Mouse (Mus musculus) ES-Bruce4 (cell line): ENCODE measurements around the gene Plcxd2. TPM values are rescaled to one million over a fixed set of nuclear protein-coding genes. Genes with fewer than 3 reads are reported as not detected.
A peak's percentile ranks its signal among the peaks of the same experiment; 100 is the strongest.

Source experiments
- H3K27ac ChIP-seq: 2 replicates; pipeline ENCODE4 v1.5.1; 2012; ENCODE audit warnings: low read length, inconsistent platforms; ENCODE audit not compliant: insufficient read depth
- H3K27me3 ChIP-seq: 2 replicates; pipeline ENCODE4 v1.6.1; 2012; ENCODE audit warnings: mild to moderate bottlenecking, low read length, inconsistent platforms; ENCODE audit not compliant: control insufficient read depth, poor library complexity, insufficient read depth, severe bottlenecking
- H3K36me3 ChIP-seq: 2 replicates; pipeline ENCODE4 v1.6.1; 2012; ENCODE audit warnings: inconsistent platforms, mild to moderate bottlenecking, low read length, moderate library complexity; ENCODE audit not compliant: control insufficient read depth, poor library complexity, insufficient read depth, severe bottlenecking
- H3K4me1 ChIP-seq: one replicate; pipeline ENCODE4 v1.8.1; 2011; ENCODE audit warnings: low read length; ENCODE audit not compliant: control insufficient read depth, insufficient read depth
- H3K4me3 ChIP-seq: 2 replicates; pipeline ENCODE4 v1.5.1; 2011; ENCODE audit warnings: low read depth, mild to moderate bottlenecking, low read length
- H3K9ac ChIP-seq: 2 replicates; pipeline ENCODE4 v1.6.1; 2012; ENCODE audit warnings: low read depth, mild to moderate bottlenecking, inconsistent platforms; ENCODE audit not compliant: poor library complexity, severe bottlenecking
- H3K9me3 ChIP-seq: replicated peaks from 2 replicates; pipeline ENCODE4 v1.6.1; 2012; ENCODE audit warnings: mild to moderate bottlenecking, low read length, inconsistent platforms; ENCODE audit not compliant: control insufficient read depth, poor library complexity, insufficient read depth, severe bottlenecking
- CTCF ChIP-seq: IDR thresholded peaks from one replicate; pipeline ENCODE4 v1.8.1; 2011; ENCODE audit warnings: low read depth, low read length
- EP300 ChIP-seq: IDR thresholded peaks from 2 replicates; pipeline ENCODE4 v1.6.1; 2011; ENCODE audit warnings: low read depth, low read length; ENCODE audit not compliant: insufficient read depth
- POLR2A ChIP-seq: IDR thresholded peaks from one replicate; pipeline ENCODE4 v1.8.1; 2011; ENCODE audit warnings: low read length; ENCODE audit not compliant: insufficient read depth
- polyA plus RNA-seq: library from polyadenylated mRNA; stranded (reverse); fragments of >200 nt; gene quantifications from 2 replicates; pipeline ENCODE4 v1.2.4, GENCODE M21; 2011; ENCODE audit warnings: low read depth; ENCODE audit not compliant: missing spikeins, insufficient read depth, insufficient read length

Plcxd2 gene
- polyA plus RNA-seq, 1 experiment: 3.3 TPM

DNA sequence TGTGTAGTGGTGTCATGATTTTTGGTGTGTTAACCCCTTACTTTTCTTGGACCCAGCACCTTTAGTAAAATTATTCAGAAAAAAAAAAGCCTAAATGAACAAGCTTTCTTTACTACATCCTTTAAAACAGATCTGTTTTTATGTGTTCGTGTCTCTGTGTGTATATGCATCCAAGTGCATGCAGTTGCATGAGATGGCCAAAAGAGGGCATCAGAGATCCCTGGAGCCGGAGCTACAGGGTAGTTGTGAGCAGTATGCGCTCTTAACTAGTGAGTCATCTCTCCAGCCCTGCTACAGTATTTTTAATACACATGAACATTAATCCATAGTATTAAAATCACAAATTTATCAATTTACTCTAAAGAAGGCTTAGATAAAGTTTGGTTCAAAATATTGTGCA, 70.6 kb downstream of the Plcxd2 start:
- TF ChIP-seq CTCF (no peak), POLR2A (no peak), EP300 (no peak)
- Histone ChIP-seq H3K4me1 (no peaks in the 10 kb centered on the region), H3K4me3 (no peak overlapping the region), H3K9me3 (no peaks in the 10 kb centered on the region; the same call in 1 of the 2 replicates), H3K9ac (no peak overlapping the region), H3K36me3 (no peaks in the 10 kb centered on the region), H3K27me3 (no peaks in the 10 kb centered on the region), H3K27ac (no peak overlapping the region)

DNA sequence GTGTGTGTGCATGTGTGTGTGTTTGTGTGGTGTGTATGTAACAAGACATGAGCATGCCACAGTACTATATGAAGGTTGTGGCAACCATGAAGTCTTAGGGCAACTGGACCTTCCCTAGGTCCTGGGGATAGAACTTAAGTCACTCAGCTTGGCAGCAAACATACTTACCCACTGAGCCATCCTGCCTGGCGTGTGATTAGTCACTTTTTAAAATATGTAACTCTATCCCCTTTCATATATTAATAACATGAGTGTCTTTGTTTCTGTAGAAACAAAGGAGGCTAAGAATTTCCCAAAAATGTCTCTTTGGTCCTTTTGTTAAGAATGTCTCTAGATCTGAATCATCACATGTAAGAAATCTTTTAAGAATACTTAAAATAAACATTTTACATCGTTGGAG, 72.6 kb downstream of the Plcxd2 start:
- TF ChIP-seq CTCF (no peak), POLR2A (no peak), EP300 (no peak)
- Histone ChIP-seq H3K4me3 (no peak overlapping the region), H3K9me3 (no peaks in the 10 kb centered on the region; the same call in 1 of the 2 replicates), H3K27me3 (no peaks in the 10 kb centered on the region), H3K9ac (no peak overlapping the region), H3K27ac (no peak overlapping the region), H3K4me1 (no peaks in the 10 kb centered on the region), H3K36me3 (no peaks in the 10 kb centered on the region)

DNA sequence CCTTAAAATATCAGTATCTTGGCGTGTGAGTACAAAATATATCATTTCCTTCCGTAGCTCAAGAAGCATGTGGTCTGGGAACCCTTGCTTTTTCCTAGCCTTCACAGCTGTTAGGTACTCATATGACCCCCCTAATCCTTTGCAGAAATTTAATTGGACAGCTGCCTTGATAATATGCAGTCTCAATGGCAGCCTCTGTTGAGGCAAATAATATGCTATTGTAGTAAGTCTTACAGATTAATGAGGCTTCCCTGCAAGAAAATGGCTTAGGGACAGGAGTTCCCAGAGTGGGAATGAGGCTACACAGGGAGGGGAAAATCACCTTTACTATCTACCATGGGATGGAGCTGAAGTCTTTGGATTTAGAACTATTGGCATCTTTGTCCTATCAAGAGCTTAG, 73.5 kb downstream of the Plcxd2 start:
- Histone ChIP-seq H3K4me1 (no peaks in the 10 kb centered on the region), H3K36me3 (no peaks in the 10 kb centered on the region), H3K27ac (no peak overlapping the region), H3K4me3 (no peak overlapping the region), H3K9me3 (no peaks in the 10 kb centered on the region; the same call in 1 of the 2 replicates), H3K27me3 (no peaks in the 10 kb centered on the region), H3K9ac (no peak overlapping the region)
- no peak for TF ChIP-seq EP300
- TF ChIP-seq CTCF: no peak
- TF ChIP-seq POLR2A: no peak

DNA sequence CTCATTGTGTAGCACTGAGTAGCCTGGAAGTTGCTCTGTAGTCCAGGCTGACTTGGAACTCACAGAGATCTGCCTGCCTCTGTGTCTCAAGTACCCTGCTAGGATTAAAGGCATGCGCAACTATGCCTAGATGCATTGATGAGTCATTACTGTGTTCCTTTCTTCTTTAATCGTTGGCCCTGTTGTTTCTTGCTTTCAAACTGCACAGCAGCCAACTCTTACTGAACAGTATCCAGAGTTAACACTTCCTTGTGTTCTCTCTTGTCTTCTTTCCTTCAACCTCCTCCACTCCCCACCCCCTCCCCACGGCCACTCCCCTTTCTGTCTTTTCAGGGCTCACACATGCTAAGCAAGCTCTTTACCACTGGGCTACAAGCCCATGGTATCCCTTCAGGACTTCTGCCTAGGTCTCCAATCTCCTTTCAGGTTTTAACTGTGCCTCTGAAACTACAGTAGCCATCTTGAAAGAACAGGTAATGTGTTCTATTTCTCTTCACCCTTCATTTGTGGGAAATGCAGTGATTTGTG, 74.0 kb downstream of the Plcxd2 start:
- Histone ChIP-seq H3K27ac (peak overlapping the region; percentile 65; the same call in 1 of the 2 replicates), H3K4me1 (no peaks in the 10 kb centered on the region), H3K9ac (no peak overlapping the region), H3K36me3 (no peaks in the 10 kb centered on the region), H3K4me3 (no peak overlapping the region), H3K9me3 (no peaks in the 10 kb centered on the region; the same call in 1 of the 2 replicates), H3K27me3 (no peaks in the 10 kb centered on the region)
- no peak for TF ChIP-seq EP300
- no peak for TF ChIP-seq POLR2A
- no peak for TF ChIP-seq CTCF

DNA sequence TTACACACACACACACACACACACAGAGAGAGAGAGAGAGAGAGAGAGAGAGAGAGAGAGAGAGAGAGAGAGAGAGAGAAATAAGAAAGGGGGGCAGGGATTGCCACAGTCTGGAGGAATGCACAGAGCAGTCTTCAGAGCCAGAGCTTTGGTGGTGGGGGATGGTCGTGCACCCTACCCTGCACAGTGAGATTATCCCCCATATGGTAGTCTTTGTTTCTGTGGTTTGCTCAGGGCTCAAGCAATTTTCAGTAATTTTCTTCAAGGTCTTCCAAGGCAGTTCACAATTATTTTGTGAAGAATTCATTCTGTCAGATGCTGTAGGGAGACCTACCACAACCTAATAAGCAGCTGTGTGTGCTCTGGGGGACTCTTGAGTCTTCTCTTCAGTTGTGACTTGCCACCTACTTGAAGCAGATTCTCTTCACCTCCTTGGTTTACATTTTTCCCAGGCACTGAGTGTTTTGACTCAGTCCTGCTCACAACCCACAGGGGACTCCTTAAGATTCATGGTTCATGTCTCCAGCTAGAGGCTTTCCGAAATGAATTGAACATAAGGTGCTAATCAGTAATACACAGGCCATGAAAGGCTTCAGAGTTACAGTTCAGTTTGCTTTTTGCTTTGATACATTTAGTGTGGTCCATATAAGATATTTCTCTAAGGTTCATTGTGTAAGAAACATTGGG, 75.2 kb downstream of the Plcxd2 start:
- H3K4me3 ChIP-seq: no peak overlapping the region
- no peak overlapping the region for H3K9ac ChIP-seq
- TF ChIP-seq CTCF: no peak
- TF ChIP-seq EP300: no peak
- TF ChIP-seq POLR2A: no peak
- no peaks in the 10 kb centered on the region for H3K4me1 ChIP-seq
- no peaks in the 10 kb centered on the region for H3K36me3 ChIP-seq
- no peaks in the 10 kb centered on the region; the same call in 1 of the 2 replicates for H3K9me3 ChIP-seq
- no peak overlapping the region for H3K27ac ChIP-seq
- H3K27me3 ChIP-seq: no peaks in the 10 kb centered on the region

DNA sequence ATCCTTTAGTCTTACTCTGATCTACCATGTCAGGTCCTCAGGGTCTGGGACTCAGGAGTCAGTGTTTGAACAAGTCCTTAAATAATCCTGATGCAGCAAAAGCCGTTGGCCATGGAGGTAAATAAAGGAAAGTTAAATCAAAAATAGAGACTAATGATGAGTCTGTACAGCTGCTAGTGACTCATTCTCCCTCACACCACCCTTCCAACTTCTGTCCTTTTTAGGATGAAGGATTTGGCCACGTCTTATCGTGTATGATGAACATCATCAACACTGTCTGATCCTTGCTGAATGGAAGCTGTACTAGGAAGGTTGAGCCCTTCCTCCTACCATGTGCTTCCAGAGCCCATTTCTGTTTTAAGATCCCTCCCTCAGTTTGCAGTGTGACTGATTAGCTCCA, 79.7 kb downstream of the Plcxd2 start:
- H3K4me3 ChIP-seq: no peak overlapping the region
- no peaks in the 10 kb centered on the region for H3K9me3 ChIP-seq
- TF ChIP-seq POLR2A (no peak), EP300 (no peak), CTCF (no peak)

More for the DNA sequence above, 79.7 kb downstream of the Plcxd2 start:
- Histone ChIP-seq H3K27me3 (no peaks in the 10 kb centered on the region), H3K36me3 (no peaks in the 10 kb centered on the region), H3K4me1 (no peaks in the 10 kb centered on the region), H3K9ac (no peak overlapping the region), H3K27ac (no peak overlapping the region)
